Mouse (Mus musculus) embryo, embryonic 9.5 days (tissue): ENCODE results near the gene Bloc1s3.

Experiments used
- DNase-seq: peaks from one replicate; pipeline ENCODE4 v3.0.0-alpha.2; 2017; ENCODE audit errors: extremely low spot score

The Bloc1s3 gene

GRCm38 (mm10) chr7:19508150-19508923 lies at the start of gene Bloc1s3, which contains the start of gene Trappc6a:
TSS of gene Bloc1s3 (minus strand) at chr7:19508367.
TSS of gene Trappc6a (plus strand) at chr7:19508395.
- DNase-seq = peak; percentile 94

GRCm38 (mm10) chr7:19557086-19557485 lies 48.9 kb upstream of the Bloc1s3 start:
- no peak for DNase-seq

GRCm38 (mm10) chr7:19554168-19554567 lies 46.0 kb upstream of the Bloc1s3 start:
- DNase-seq = no peak

GRCm38 (mm10) chr7:19552443-19552842 lies 44.3 kb upstream of the Bloc1s3 start:
- DNase-seq = no peak

GRCm38 (mm10) chr7:19551634-19552033 lies 43.5 kb upstream of the Bloc1s3 start:
- no peak for DNase-seq

- DNase-seq = no peak
Measured at GRCm38 (mm10) chr7:19549394-19549793, 41.2 kb upstream of the Bloc1s3 start.

- no peak for DNase-seq
Measured at GRCm38 (mm10) chr7:19547344-19547969, 39.3 kb upstream of the Bloc1s3 start.

GRCm38 (mm10) chr7:19546007-19546406 lies 37.8 kb upstream of the Bloc1s3 start:
- DNase-seq = no peak

- no peak for DNase-seq
Measured at GRCm38 (mm10) chr7:19543584-19543983, 35.4 kb upstream of the Bloc1s3 start.

GRCm38 (mm10) chr7:19542155-19542691 lies 34.1 kb upstream of the Bloc1s3 start:
- DNase-seq = no peak

GRCm38 (mm10) chr7:19541681-19542154 lies 33.6 kb upstream of the Bloc1s3 start:
- no peak for DNase-seq

GRCm38 (mm10) chr7:19540771-19541566 lies 32.8 kb upstream of the Bloc1s3 start:
- DNase-seq = no peak

- no peak for DNase-seq
Measured at GRCm38 (mm10) chr7:19534676-19535075, 26.5 kb upstream of the Bloc1s3 start.

GRCm38 (mm10) chr7:19532240-19532639 lies 24.1 kb upstream of the Bloc1s3 start:
- DNase-seq = no peak

- no peak for DNase-seq
Measured at GRCm38 (mm10) chr7:19531077-19531476, 22.9 kb upstream of the Bloc1s3 start.

- no peak for DNase-seq
Measured at GRCm38 (mm10) chr7:19525105-19525481, 16.9 kb upstream of the Bloc1s3 start.

GRCm38 (mm10) chr7:19524420-19525104 lies 16.4 kb upstream of the Bloc1s3 start:
- DNase-seq = no peak

- DNase-seq = peak; percentile 82
Measured at GRCm38 (mm10) chr7:19523757-19524419, 15.7 kb upstream of the Bloc1s3 start.

GRCm38 (mm10) chr7:19523017-19523756 lies 15.0 kb upstream of the Bloc1s3 start:
- no peak for DNase-seq

- no peak for DNase-seq
Measured at GRCm38 (mm10) chr7:19520032-19520431, 11.9 kb upstream of the Bloc1s3 start.
